ENCODE assay signal across 15 mouse cellular contexts in genomic region chrX:109142281-109142680, GRCm38 (mm10). TPM values are rescaled to one million over a fixed set of nuclear protein-coding genes. Genes with fewer than 3 reads are reported as not detected.
DNase-seq lines count a peak whose midpoint lies in the region; ATAC-seq and TF ChIP-seq lines count a peak whose summit lies in the region.
"Had no signal": no experiment of that assay in that cellular context is flagged by ENCODE, and none has a peak within 500 bp of the region (broad histone marks: within the 10 kb centered on the region; RNA-seq: fewer than 3 reads in every experiment).

No protein-coding gene starts in this region.

- H3K9me3 ChIP-seq in heart, embryonic 13.5 days: no peaks in the 10 kb centered on the region
- H3K9me3 ChIP-seq in lung, embryonic 14.5 days (ENCODE audit: low read depth, low read length): no peaks in the 10 kb centered on the region
- H3K9me3 ChIP-seq in heart, postnatal 0 days (replicated peaks; ENCODE audit: control insufficient read depth, low read length): no peaks in the 10 kb centered on the region
- H3K9me3 ChIP-seq: embryonic facial prominence, embryonic 12.5 days; limb, embryonic 15.5 days; megakaryocyte, embryonic 14.5 days; stomach, embryonic 15.5 days had no signal

- H3K27me3 ChIP-seq in heart, embryonic 13.5 days (replicated peaks): no peaks in the 10 kb centered on the region
- no peaks in the 10 kb centered on the region for H3K27me3 ChIP-seq in lung, embryonic 14.5 days (ENCODE audit: insufficient read depth, low read length)
- H3K27me3 ChIP-seq in heart, postnatal 0 days (ENCODE audit: control insufficient read depth, insufficient read depth, low read length): no peaks in the 10 kb centered on the region
- H3K27me3 ChIP-seq: embryonic facial prominence, embryonic 12.5 days; limb, embryonic 15.5 days; megakaryocyte, embryonic 14.5 days; stomach, embryonic 15.5 days had no signal

- TF ChIP-seq POLR2A in lung, adult 2 months (IDR thresholded peaks at IDR 0.05; ENCODE audit: borderline replicate concordance, extremely low read depth, low read depth, low read length): no peak

- ATAC-seq in heart, embryonic 13.5 days (ENCODE audit: extremely low read depth, insufficient number of reproducible peaks, low FRiP score, low TSS enrichment): no peak
- ATAC-seq in lung, embryonic 14.5 days (ENCODE audit: insufficient read depth): peak; percentile 60
- ATAC-seq in heart, postnatal 0 days (ENCODE audit: insufficient read depth, low read depth): no peak
- ATAC-seq: forebrain, postnatal 0 days; intestine, postnatal 0 days had no signal

- no peak for TF ChIP-seq EP300 in heart, postnatal 0 days (IDR thresholded peaks at IDR 0.05; ENCODE audit: low read depth)

- no peak for TF ChIP-seq CTCF in lung, embryonic 14.5 days (IDR thresholded peaks at IDR 0.05; ENCODE audit: low read depth)
- no peak for TF ChIP-seq CTCF in lung, adult 2 months (IDR thresholded peaks at IDR 0.05; ENCODE audit: insufficient read depth, low read length)
- TF ChIP-seq CTCF in heart, postnatal 0 days (IDR thresholded peaks at IDR 0.05; ENCODE audit: low read depth): no peak

- H3K4me1 ChIP-seq in heart, embryonic 13.5 days: peaks cover 15% of the 10 kb centered on the region
- H3K4me1 ChIP-seq in lung, embryonic 14.5 days (ENCODE audit: insufficient read depth): peaks cover 3% of the 10 kb centered on the region; the same call in 1 of the 2 replicates
- peaks cover 6% of the 10 kb centered on the region for H3K4me1 ChIP-seq in lung, adult 2 months (ENCODE audit: control insufficient read depth, insufficient read depth, low read length)
- H3K4me1 ChIP-seq in heart, postnatal 0 days (ENCODE audit: control insufficient read depth, insufficient read depth): no peaks in the 10 kb centered on the region
- H3K4me1 ChIP-seq: embryonic facial prominence, embryonic 12.5 days; limb, embryonic 15.5 days; stomach, embryonic 15.5 days had no signal

- 46% methylated on average over 4 of the region's 4 CpGs for WGBS in heart, embryonic 13.5 days
- WGBS in lung, embryonic 14.5 days: 38% methylated on average over 4 of the region's 4 CpGs
- WGBS in lung, adult 2 months: 43% methylated on average over 4 of the region's 4 CpGs
- 39% methylated on average over 4 of the region's 4 CpGs for WGBS in heart, postnatal 0 days

- H3K27ac ChIP-seq in heart, embryonic 13.5 days (replicated peaks): peak overlapping the region; percentile 32; the same call in 1 of the 2 replicates
- peak overlapping the region; percentile 84 for H3K27ac ChIP-seq in lung, embryonic 14.5 days (ENCODE audit: low read depth)
- H3K27ac ChIP-seq in heart, postnatal 0 days (ENCODE audit: low read depth): peak overlapping the region; percentile 38; the same call in 1 of the 2 replicates
- H3K27ac ChIP-seq: embryonic facial prominence, embryonic 12.5 days; limb, embryonic 15.5 days; stomach, embryonic 15.5 days had no signal

- H3K4me3 ChIP-seq in heart, embryonic 13.5 days: no peak overlapping the region
- no peak overlapping the region for H3K4me3 ChIP-seq in lung, embryonic 14.5 days (ENCODE audit: low read depth, low read length)
- H3K4me3 ChIP-seq in lung, adult 2 months (replicated peaks; ENCODE audit: extremely low read depth, low read depth, low read length): no peak overlapping the region
- H3K4me3 ChIP-seq in heart, postnatal 0 days (ENCODE audit: low read depth, low read length): no peak overlapping the region
- H3K4me3 ChIP-seq: embryonic facial prominence, embryonic 12.5 days; limb, embryonic 15.5 days; megakaryocyte, embryonic 14.5 days; stomach, embryonic 15.5 days had no signal

- no peaks in the 10 kb centered on the region for H3K36me3 ChIP-seq in heart, embryonic 13.5 days
- no peaks in the 10 kb centered on the region for H3K36me3 ChIP-seq in lung, embryonic 14.5 days (ENCODE audit: insufficient read depth)
- H3K36me3 ChIP-seq in heart, postnatal 0 days (replicated peaks; ENCODE audit: control insufficient read depth, insufficient read depth, low read length): no peaks in the 10 kb centered on the region
- H3K36me3 ChIP-seq: embryonic facial prominence, embryonic 12.5 days; limb, embryonic 15.5 days; stomach, embryonic 15.5 days had no signal

- DNase-seq in heart, postnatal 4 days: no peak
- peak; percentile 63 for DNase-seq in lung, embryonic 14.5 days
- no peak for DNase-seq in lung, adult 2 months
- DNase-seq in heart, postnatal 0 days (ENCODE audit: low spot score): peak; percentile 24
- DNase-seq in left cerebral cortex, postnatal 14 days (ENCODE audit: low spot score in 2 of 2): no peak
- DNase-seq in adrenal gland, adult 18-20 months (ENCODE audit: low spot score in 2 of 2): no peak
- DNase-seq: cerebellum, adult 8-10 months; forebrain, postnatal 0 days had no signal

- no peak overlapping the region for H3K4me2 ChIP-seq in heart, embryonic 13.5 days
- no peak overlapping the region for H3K4me2 ChIP-seq in lung, embryonic 14.5 days
- H3K4me2 ChIP-seq in heart, postnatal 0 days (ENCODE audit: low read depth, low read length): no peak overlapping the region
- H3K4me2 ChIP-seq: embryonic facial prominence, embryonic 12.5 days; limb, embryonic 15.5 days; stomach, embryonic 15.5 days had no signal

- intact Hi-C loops in left cerebral cortex, postnatal 14 days (cut with DNase I): no loop called here

- H3K9ac ChIP-seq in heart, embryonic 13.5 days: no peak overlapping the region
- H3K9ac ChIP-seq in lung, embryonic 14.5 days: no peak overlapping the region
- H3K9ac ChIP-seq in heart, postnatal 0 days (replicated peaks; ENCODE audit: low read depth, low read length): no peak overlapping the region
- H3K9ac ChIP-seq: embryonic facial prominence, embryonic 12.5 days; forebrain, postnatal 0 days; limb, embryonic 15.5 days; stomach, embryonic 15.5 days had no signal

RNA-seq across cellular contexts. Expression of gene Sh3bgrl, which starts 47.1 kb away (rescaled TPM):
- 80.1 and 87.5 TPM in 2 replicates for polyA plus RNA-seq in heart, embryonic 13.5 days (2015; fragmentation: Nextera tagmentation; extraction: Ambion mirVana)
- total RNA-seq in heart, postnatal 4 days (2021): 10 to 100 TPM; 55.3 to 58.2 TPM
- 213 TPM in 2 replicates for polyA plus RNA-seq in lung, embryonic 14.5 days (2014; fragmentation: Nextera tagmentation; extraction: Ambion mirVana)
- 16.5 and 31.8 TPM in 2 replicates for polyA plus RNA-seq in lung, adult 2 months (2012; rRNA removed)
- 45.3 and 47.4 TPM in 2 replicates for total RNA-seq in heart, postnatal 0 days (2014; rRNA removed; ENCODE audit: low replicate concordance)
- polyA plus RNA-seq in heart, postnatal 0 days (2015; fragmentation: Nextera tagmentation; extraction: Ambion mirVana): 52.7 and 56.7 TPM in 2 replicates
- total RNA-seq in left cerebral cortex, postnatal 14 days (2021): 10 to 100 TPM; 64.4 to 73.3 TPM
- 100 to 1,000 TPM; 115 to 118 TPM for total RNA-seq in adrenal gland, adult 18-20 months (2021)

RNA-seq across cellular contexts. Expression of gene Gm6377, which starts 54.3 kb away (rescaled TPM):
- 0.06 and 0.52 TPM in 2 replicates for polyA plus RNA-seq in heart, embryonic 13.5 days (2015; fragmentation: Nextera tagmentation; extraction: Ambion mirVana)
- total RNA-seq in heart, postnatal 4 days (2021): under 1 TPM; 0.26 to 0.27 TPM
- 0.12 and 0.34 TPM in 2 replicates for polyA plus RNA-seq in lung, embryonic 14.5 days (2014; fragmentation: Nextera tagmentation; extraction: Ambion mirVana)
- 0.03 and 0.15 TPM in 2 replicates for polyA plus RNA-seq in lung, adult 2 months (2012; rRNA removed)
- 0.27 and 0.61 TPM in 2 replicates for total RNA-seq in heart, postnatal 0 days (2014; rRNA removed; ENCODE audit: low replicate concordance)
- polyA plus RNA-seq in heart, postnatal 0 days (2015; fragmentation: Nextera tagmentation; extraction: Ambion mirVana): 0.07 and 0.11 TPM in 2 replicates
- not detected for total RNA-seq in left cerebral cortex, postnatal 14 days (2021)
- 1 to 10 TPM in 1 of 2 experiments, under 1 TPM in 1; 0.83 to 1.4 TPM for total RNA-seq in adrenal gland, adult 18-20 months (2021)
- total RNA-seq: forebrain, postnatal 0 days had no signal
- polyA plus RNA-seq: heart, embryonic 14.5 days had no signal

Comparison
In these comparisons a context has a peak if more than half of its experiments do, and no peak if none do; other contexts are left out.
1. DNase-seq: peak in lung, embryonic 14.5 days (single experiment) and heart, postnatal 0 days (single experiment); none in heart, postnatal 4 days (single experiment), lung, adult 2 months (single experiment), left cerebral cortex, postnatal 14 days (0 of 2) and adrenal gland, adult 18-20 months (0 of 2).
2. H3K27ac ChIP-seq: peak in every context shown above with its lines; median percentile 84 in lung, embryonic 14.5 days; 38 in heart, postnatal 0 days; 32 in heart, embryonic 13.5 days.